Mouse (Mus musculus): ENCODE data around the gene Ibtk. TPM values are rescaled to one million over a fixed set of nuclear protein-coding genes. Genes with fewer than 3 reads are reported as not detected.

The Ibtk gene
- polyA plus RNA-seq, 1 experiment from 2014 or later, result 31.5 TPM

Other genes starting within 250 kb of the Ibtk start
- 37.6 and 42.0 TPM in 2 replicates for gene Tpbg, start 93.0 kb upstream of the Ibtk start, polyA plus RNA-seq (2016; fragmentation: Nextera tagmentation; extraction: Ambion mirVana)